Mouse (Mus musculus) ES-CJ7 (cell line): ENCODE data around the gene Arpp21.

Experiments used
- DNase-seq: peaks from one replicate; pipeline ENCODE4 v3.0.0; 2011; ENCODE audit warnings: low read depth, low spot score

Gene Arpp21

DNA sequence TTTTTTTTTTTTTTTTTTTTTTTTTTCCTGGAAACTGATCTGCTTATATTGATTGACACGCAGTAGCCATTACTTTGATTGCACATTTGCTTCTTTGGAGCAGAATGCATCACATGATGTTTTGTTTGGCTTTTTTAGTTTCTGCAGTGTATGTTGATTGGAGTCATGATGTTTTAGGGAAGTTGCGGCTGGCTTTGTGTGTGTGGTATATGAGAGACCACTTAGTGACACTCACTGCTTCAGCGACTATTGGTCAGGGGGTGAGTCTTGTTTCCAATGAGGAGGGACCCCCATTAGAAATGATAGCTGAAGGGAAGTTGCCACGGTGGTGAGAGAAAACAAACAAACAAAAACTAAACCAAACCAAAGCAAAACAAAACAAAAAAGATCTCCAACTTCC lies 55.7 kb downstream of the Arpp21 start:
- DNase-seq: no peak

DNA sequence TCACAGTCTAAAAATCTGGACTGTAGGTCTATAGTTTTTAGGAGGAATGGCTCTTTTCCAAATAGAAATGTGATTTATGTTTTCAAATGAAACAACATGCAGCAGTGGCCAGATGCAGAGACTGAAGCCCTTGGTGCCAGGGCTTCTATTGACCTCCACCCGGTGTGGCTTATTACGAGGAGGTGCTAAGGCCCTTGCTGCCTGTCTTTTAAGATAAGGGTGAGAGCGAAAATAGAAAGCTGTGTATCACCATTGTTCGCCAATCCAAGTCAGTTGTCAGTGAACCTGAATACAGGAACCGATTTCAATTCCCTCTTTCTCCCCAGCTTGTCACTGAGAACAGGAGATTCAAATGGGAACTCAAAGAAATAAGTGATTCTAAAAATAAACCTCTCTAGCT lies 57.3 kb downstream of the Arpp21 start:
- no peak for DNase-seq

DNA sequence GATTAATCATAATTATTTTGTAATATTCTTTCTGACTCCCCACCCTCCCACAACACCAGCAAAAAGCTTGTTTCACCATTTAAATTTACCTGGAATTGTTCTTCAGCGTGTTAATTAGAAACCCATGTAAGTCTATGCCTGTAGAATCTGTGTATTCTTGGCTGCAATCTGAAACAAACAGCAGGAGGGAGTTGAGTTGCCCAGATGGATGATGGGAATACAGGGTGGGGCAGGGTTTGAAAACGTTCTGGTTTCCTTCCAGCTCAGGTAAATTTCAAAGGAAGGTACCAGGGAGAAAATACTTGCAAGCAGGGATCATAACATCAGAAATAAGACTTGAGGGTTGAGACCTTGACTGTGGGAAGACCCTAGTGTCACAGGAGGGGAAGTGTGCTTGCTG lies 58.2 kb downstream of the Arpp21 start:
- no peak for DNase-seq

DNA sequence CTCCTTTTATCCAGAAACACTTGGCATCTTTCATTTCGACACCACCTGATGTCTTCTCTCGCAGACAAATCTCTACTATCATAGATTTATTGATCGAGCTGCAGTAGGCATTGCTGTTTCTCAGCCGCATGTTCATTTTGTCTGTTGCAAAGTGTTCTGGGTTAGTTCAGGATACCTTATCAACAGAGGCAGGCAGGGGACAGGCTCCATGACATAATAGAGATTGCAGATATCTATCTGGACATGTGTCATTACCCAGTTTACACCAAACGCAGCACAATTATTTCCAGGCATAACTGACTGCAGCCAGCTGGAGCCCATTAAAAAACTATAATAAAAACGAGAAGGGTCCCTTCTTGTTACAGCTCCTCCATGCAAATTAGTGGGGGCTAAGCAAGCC lies 59.4 kb downstream of the Arpp21 start:
- no peak for DNase-seq

DNA sequence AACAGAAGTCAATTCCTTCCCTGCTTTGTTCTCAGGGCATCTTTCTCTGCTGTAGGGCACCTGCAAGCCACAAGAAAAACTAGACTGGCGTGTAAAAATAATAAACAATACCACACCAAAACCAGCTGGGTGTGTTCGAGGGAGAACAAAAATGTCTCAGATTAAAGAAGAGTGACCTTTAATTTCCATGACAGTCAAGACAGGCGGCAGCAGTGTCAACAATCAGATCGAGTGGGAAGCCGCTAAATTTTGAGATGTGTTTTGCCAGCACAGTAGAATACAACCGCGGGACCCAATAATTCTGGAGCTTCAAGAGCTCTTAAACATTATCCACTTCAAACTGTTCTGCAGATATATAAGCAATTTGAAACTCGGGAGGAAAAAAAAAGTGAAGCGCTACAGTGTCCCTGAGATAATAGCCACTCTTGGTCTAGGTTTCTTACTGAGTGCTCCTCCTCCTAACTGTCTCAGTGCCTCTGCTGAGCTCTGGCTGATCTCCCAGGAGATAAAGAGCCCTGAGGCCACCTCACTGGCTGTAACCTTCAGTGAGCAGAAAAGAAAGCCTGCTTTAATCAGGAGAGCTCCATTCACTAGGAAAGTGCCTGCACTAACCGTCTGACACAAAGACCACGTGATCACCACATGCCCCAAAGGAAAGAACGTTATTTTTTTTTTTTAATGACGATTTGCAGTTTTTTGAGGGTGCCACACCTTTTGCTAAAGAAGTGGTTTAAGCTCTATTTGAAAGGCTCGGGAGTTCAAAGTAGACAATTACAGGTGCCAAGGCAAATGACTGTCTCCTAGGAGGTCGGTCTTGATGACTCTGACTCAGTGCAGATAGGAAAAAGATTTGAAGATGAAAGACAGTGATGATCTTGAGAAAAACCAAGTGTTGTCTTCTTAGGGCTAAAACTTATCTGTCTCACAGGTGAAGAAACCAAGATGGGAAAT lies 61.1 kb downstream of the Arpp21 start:
- peak; percentile 3 for DNase-seq

DNA sequence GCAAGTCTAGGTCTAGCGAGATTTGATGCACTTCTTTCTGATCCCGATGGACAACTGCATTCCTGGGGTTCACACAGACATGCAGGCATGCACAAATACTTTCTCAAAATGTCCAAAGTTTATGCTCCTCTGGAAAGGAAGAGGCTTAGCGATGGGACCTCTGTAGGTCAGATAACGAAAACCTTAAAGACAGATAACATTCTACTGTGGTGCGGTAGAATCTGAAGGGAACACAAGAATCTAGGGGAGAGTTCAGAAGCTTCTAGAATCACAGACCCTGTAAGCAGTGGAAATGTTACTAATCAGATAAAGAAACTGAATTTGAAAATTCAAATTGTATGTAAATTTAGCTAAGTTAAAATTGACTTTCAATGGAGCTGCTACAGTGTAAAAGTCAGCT lies 62.0 kb downstream of the Arpp21 start:
- DNase-seq: no peak

DNA sequence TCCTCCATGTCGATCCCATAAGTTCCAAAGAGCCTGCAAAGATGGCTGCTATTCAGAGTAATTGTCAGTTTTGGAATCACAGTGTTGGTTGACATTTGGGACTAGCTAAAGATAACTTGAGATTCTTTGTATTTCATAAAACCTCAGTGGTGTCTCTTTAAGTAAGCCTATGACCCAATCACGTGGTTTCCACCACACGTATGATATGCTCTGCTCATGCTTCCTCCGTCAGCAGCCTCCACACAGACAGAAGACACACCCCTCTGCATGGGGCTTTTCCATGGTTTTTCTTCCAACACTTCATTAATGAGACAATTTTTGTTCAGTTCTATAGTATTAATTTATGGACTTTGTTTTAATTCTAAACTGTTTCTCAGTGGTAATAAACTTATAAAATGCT lies 71.1 kb downstream of the Arpp21 start:
- no peak for DNase-seq

DNA sequence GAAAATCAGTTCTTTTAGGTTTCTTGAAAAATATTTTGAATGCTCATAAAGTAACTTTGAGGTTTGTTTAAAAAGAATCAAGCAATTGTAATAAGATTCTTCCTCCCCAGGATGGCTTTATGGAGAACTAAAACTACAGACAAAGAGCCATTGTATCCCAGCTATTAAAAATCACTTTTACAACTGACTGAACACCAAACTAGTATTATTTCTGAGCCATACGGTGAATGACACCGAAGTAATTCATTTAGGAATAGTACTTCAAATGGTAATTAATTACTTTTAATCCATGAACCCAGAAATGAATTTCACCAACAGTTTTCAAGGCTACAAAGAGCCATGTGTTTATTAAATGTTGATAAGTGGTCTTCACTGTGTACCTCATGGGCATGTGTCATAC lies 74.8 kb downstream of the Arpp21 start:
- DNase-seq: no peak

DNA sequence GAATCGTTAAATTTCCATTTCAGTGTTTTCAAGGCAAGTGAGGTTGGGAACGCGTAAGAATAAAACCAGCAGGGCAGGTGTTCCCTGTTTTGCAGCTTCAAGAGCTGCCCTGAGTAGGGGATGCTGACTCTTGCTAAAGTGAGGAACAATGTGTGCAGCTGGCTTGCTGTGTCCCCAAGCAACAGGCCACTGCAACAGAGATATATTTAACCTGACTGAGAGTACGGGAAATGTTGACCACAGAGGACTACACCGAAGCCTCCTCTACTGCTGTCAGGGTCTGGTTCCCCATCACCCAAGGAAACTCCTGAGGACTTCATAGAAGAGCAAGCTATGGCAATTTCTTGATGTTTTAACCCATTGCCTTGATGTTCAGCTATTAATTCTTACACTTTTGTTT lies 81.8 kb downstream of the Arpp21 start:
- no peak for DNase-seq

DNA sequence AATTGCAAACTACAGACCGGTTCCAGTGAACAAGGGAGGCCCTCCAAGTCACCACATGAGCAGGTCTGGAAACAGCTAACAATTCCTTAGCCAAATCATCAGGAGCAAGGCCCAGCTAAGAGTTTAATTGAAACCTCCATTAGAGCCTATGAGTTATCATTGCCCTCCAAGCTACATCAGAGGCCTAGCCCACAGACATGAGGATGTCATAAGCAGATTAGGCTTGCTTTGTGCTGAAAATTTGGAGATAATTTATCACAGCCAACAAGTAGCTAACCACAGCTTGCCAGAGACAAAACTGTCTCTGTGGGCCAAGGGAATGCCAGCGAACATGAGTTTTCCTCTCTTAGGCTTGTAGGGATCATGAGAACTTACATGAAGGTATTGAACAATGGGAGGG lies 83.0 kb downstream of the Arpp21 start:
- no peak for DNase-seq

DNA sequence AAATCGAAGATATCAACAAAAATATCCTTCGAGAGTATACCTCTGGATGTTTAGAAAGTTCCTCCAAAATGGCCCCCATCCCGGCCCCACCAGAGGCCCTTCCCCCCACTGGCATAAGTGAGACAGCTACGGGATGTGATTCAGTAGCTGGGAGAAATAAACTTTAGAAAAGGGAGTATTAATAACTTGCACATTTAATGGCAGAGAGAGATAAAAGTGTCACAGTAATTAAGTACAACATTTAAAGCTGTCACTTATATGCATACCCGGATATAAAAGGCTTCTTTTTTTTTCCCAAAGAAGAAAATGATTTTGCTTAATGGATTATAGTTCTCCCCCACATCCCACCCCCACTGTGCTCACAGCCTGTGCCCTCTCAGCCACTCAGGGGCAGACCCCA lies 84.6 kb downstream of the Arpp21 start:
- no peak for DNase-seq

DNA sequence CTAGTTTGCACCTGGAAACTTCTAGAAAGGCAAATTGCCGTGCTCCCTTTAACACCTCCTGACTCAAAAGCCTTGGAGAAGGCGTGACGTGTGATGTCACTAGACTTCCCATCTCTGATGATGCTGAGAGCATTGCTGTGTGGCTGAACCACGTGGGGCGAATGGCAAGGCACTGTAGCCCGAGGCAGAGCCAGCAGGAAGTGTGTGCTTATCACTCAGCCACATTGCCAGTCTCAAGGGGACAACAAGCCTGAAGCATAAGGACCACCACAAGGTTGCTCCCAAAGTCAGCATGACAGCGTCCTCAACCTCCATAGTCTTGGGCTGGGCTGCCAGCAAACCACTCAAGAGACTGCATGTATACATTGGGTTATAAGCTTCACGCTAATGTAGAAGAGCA lies 95.1 kb downstream of the Arpp21 start:
- no peak for DNase-seq

DNA sequence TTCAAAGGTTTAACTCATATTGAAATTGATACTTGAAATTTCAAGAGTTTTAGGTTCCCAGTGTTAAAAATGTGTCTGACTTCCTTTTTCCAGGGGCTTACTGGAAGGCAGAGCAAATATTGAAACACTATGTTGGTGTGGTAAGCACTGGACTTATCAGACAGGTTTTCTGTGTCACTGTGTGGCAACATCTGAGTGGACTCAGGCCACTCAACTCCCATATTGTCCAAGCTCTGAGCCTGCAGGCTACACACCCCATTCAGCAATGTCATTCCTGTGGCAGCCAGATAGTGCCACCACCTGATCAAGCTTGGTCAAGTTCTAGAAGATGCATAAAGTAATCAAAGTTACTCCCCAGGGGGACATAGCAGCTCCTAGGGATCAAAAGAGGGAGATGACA lies 97.9 kb downstream of the Arpp21 start:
- DNase-seq: no peak

DNA sequence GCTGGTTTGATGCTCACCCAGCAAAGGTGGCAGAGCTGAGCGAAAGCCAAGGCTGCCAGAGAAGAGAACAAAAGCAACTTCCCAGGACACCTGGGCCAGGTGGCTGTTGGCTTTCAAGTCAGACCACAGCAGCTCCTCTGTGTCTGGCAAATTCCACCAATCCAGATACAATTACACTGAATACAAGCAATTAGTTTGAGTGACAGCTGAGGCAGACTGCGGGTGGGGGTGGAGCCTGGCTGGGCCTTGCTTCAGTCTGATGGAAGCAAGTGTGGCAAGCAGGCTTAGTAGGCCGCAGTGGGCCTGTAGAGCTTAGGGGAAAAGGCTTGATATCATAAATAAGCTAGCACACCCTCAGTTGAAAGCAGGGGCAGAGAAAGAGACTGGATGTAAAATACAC lies 104.9 kb downstream of the Arpp21 start:
- DNase-seq: peak; percentile 4

DNA sequence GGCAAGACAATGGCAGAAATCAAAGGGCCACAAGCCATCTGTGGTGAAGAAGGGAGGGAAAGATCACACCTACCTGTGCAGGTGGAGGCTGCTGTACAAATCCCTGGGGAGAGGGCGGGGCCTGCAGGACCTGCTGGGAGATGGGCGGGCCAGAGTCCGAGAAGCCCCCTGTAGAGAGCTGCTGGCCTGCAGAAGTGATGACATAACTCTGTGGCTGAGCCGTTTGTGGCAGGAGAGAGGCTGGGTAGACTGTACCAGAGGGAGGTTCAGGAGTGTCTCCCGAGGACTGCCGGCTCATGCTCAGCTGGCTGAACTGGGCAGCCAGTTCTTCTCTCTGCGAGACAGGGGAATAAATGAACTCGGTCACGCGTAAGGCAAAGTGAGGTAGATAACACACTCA lies 111.1 kb downstream of the Arpp21 start:
- DNase-seq: peak; percentile 12

DNA sequence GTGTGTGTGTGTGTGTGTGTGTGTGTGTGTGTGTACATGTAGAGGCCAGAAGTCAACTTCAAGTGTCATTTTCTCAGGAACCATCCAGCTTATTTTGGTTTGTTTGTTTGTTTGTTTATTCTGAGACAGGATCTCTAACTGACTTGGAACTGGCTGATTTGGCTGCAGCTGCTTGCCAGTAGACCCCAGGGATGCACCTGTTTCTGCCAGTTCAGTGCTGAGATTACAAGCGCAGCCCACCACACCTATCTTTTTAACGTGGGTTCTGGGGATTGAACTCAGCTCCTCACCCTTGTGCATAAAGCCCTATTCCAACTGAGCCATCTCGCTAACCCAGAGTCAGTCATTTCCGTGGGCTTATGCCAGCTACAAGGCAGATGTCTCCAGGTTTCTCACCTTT lies 111.6 kb downstream of the Arpp21 start:
- DNase-seq: no peak

DNA sequence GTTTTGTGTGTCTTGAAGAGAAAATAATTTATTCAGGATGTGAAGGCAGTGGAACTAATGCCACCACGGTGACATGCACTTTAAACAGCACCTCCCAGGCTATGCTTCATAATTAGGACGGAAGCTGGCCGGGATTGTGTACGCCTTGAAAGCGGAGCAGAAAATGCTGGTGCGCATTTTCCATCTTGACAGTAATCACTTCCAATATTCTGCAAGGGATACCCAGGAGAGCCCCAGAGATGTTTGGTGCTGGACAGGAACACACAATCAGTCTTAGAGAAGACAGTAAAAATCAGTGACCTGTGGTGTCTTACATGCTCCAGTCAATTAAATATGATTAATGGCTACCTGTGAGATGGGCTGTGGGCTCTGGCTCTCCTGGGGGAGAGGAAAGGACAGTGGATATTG lies 112.3 kb downstream of the Arpp21 start:
- DNase-seq: no peak

DNA sequence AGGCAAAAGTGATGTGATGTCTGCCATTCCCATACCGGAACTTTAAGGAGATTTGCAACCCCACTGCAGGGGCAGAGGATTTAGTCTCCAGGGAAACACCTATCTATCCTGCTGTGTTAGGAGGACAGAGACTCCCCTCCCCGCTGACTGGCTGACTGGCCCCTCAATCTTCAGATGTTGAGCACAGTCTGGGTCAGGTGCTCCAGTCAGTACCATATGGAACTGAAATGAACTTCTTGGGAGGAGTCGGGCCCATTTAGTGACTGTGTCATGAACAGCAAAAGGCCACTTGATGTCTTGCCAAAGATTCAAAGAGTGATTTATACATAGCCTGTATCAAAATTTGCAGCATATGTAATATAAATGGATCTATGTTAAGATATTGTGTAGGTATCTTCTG lies 116.2 kb downstream of the Arpp21 start:
- DNase-seq: no peak

DNA sequence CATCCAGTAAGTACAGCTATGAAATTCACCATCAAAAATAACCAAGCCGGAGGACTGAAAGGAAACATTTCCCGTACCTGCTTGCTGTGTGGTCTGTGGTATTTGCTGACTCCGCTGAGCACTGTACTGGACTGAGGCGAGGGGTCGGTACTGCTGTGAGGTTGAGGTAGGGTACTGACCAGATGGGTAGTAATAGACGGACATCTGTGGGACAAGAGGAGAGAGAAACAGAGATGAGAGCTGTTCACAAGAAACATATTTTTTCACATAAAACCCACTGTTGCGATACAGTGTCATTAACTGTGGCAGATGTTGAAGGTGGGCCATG lies 116.7 kb downstream of the Arpp21 start:
- no peak for DNase-seq

DNA sequence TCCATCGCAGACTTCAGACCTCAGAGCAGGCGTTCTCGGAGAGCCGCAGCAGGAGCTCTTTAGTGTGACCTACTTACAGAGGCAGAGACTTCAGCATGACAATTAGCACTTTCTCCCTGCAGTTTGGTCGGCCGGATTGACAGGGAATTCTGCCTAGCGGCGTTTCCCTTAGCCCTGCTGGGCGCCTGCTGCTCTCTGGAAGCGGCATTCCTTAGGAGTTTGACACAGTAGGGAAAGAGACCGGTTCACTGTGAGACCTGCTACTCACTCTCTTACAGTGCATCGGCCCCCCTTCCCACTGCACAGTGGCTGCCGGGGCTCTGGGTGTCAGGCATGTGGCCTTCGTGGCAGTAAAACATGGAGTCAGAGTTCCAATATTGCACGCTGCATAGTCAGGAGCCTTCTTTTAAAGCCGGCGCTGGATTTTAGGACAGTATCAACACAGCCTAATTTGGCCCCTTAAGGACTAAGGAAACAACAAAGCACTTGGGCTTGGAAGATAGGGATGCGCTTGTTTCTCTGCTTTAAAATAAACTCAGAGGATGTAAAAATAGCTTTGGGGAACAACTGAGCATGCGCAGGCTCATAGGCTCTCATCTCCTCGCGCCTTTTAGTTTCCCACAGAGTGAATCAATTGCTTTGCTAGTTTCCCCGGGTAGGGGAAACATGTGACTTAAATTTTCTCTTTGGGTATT lies 117.2 kb downstream of the Arpp21 start:
- DNase-seq: peak; percentile 86

DNA sequence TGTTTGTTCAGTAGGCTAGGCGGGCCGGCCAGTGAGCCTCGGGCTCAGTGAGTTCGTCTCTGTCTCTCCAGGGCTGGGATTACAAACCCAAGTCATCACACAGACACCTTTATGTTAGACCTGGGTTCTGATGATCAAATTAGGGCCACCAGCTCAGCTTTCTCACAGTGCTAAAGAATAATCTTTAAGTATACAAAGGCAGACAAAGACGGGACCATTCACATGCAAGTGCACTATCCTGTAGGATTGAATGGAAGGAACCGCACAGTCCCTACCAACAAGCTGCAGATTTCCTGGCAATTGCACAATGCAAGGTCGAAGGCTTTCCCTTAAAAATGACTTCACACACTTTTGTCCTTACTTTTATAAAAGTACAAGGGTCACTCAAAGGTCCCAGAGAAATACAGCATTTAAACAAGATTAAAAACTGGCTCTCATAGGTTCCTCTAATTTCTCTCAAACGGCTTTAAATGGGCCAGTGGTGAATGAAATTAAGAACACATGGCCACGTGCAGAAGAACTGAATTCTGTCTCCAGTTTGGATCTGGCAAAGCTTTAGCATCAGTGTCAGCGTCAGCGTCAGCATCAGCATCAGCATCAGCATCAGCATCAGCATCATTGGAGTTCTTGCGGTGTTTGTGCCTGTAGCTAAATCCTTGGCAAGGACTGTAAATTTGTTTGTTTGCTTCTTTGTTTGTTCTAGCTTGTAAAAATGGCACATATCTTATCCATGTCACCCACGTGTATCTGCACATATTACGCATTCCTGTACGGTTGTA lies 117.9 kb downstream of the Arpp21 start:
- peak; percentile 45 for DNase-seq

DNA sequence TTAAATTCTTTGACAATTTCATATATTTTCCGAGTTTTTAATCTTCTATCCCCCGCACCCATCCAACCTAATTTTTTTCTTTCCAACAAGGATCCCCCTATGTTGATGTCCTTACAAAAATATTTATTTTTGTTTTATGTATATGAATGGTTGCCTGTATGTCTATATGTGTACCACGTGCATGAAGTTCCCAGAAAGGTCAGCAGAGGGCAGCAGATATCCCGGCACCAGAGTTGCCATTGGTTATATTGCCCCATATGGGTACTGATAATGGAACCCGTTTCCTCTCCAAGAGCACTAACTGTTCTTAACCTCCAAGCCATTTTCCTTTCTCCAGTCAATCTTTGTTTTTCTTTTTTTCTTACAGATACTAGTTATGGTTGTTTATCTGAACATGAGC lies 124.1 kb downstream of the Arpp21 start:
- DNase-seq: peak; percentile 43

DNA sequence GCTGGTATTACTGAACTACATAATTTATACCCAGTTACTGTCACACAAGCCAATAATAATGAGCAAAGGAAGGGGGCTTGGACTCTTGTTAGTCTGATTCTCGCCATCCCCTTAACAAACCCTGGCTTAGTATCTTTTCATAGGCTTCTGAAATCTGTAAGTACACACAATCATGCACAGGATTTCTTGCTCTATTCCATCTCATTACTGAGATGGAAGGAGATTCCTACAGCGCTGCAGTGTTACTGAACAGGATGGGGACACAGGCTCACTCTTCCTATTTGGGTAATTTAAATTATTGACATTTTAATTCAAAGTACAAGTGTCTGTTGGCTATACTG lies 132.9 kb downstream of the Arpp21 start:
- DNase-seq: no peak
